Mouse (Mus musculus) testis, adult 2 months (tissue): ENCODE data around the gene Uvrag.

Experiments used
- CTCF ChIP-seq: fragments of 200-500 bp; IDR thresholded peaks from 2 replicates; pipeline ENCODE4 v1.5.1; 2012; ENCODE audit warnings: low read depth, mild to moderate bottlenecking, inconsistent platforms, low read length, moderate library complexity; ENCODE audit not compliant: control insufficient read depth, insufficient read depth, insufficient replicate concordance
- POLR2A ChIP-seq: fragments of 200-500 bp; IDR thresholded peaks from 2 replicates; pipeline ENCODE4 v1.6.1; 2012; ENCODE audit warnings: low read depth, mild to moderate bottlenecking, inconsistent platforms, low read length, moderate library complexity; ENCODE audit not compliant: control insufficient read depth

- TF ChIP-seq CTCF (no peak), POLR2A (no peak)
These were observed 63.7 kb downstream of the Uvrag start for GRCm38 (mm10) chr7:99077234-99077633.
